Mouse (Mus musculus) WW6 (cell line): ENCODE data around the gene Pknox1.
A peak's percentile ranks its signal among the peaks of the same experiment; 100 is the strongest.
"Not testable (repeated sequence)": the region's sequence is repeated elsewhere in the genome, so short reads cannot be mapped to it uniquely, and the experiment has no call there.

Source experiments
- DNase-seq: peaks from one replicate; pipeline ENCODE4 v3.0.0-alpha.2; 2013; ENCODE audit warnings: low read depth, low spot score

Pknox1 gene

GRCm38 (mm10) chr17:31597957-31598356, 33.4 kb downstream of the Pknox1 start:
- no peak for DNase-seq

GRCm38 (mm10) chr17:31598593-31598992, 34.1 kb downstream of the Pknox1 start:
- DNase-seq, result no peak

DNA sequence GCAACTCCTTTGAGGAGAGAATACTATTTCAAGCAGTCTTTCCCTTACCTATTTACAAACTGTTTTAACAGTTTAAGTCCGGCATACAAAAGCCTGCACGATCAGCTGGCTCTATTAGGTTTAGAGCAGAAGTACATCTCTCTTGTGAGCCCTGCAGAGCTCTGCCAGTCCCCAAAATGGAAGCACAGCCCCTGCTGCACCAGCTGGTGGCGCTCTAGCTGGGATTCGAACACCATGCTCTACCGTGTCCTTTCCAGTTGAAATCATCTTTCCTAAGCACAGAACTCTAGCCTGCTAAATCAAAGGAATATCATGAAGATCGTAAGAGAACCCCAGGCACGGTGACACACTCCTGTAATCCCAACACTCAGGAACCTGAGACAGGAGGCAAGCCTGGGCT, 41.9 kb downstream of the Pknox1 start:
- DNase-seq, result no peak

DNA sequence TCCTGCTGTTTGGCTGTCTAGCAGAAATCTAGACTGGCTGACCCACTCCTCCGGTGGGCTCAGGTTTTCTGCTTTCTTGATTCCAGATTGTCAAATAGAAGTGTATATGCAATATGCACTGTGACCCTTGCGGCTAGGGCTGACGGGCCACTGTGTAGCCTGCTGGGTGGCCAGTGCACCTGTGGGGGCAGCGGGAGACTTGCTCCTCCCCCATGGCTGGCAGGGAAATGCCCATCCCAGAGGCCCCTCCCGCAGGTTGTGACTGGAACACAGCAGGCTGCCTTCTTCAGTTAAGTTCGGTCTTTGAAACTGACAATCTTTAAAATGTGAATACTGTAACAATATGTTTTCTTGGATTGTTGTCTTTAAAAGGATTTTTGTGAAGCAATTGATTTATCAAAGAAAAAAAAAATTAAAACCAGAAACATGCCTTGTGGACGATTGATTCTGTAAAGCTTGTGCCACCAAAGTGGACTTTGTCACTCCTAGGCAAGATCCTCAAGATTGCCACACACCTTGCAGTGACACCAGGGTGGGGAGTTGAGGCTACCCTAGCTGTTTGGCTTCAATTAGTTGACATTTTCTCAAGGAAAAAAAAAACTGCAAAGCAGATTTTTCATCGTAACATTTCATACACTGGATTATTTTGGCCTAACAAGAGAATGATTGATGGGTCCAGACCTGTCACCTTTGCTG, 42.9 kb downstream of the Pknox1 start:
- no peak for DNase-seq

DNA sequence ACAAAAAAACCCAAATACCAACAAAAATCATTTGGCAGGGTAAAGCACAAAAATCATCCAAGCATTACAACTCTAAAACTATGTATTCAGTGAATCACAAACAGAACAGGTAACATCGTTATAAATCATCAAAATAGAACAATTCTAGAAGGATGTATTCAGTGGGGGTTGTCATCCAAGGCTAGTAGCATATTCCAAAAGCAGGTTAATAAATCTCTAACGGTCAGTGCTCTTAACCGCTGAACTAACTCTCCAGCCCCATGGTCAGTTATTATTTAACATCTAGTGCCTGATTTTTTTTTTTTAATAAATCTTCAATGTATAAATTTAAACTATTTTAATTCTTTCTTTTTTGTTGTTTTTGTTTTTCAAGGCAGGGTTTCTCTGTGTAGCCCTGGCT, 44.6 kb downstream of the Pknox1 start:
- not testable (repeated sequence) for DNase-seq

- no peak for DNase-seq
Observed at GRCm38 (mm10) chr17:31609895-31610294, 45.4 kb downstream of the Pknox1 start.

DNA sequence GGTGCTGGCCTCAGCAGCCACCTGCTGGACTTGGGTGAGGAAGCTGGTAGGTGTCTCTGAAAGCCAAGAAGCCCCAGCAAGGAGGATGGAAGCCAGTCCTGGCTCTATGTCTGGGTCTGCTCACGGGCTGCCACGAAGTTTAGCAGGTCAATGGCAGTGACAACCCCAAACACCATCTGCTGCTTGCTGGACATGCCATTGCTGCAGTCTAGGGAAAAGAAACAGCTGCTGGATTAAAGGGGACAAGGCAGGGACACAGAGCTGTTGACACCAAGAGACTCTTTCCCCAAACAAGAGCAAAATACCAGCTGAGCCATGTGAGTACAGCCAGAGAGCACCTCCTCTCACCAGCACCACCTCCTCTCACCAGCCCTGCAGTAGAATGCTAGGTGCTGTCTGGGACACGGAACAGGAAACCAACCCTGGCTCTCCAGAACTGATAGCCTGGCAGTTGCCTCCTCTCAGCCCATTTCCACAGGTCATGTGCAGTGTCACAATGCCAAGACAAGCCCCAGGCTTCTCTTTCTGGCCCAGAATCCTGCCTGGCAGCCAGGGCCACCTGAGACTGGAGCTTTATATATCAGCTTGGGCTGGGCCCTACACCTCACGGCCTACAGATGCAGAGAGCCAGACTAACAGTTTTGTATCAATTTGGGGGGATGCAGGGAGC, 48.7 kb downstream of the Pknox1 start:
- no peak for DNase-seq

- no peak for DNase-seq
Observed at GRCm38 (mm10) chr17:31623101-31623500, 58.6 kb downstream of the Pknox1 start.

DNA sequence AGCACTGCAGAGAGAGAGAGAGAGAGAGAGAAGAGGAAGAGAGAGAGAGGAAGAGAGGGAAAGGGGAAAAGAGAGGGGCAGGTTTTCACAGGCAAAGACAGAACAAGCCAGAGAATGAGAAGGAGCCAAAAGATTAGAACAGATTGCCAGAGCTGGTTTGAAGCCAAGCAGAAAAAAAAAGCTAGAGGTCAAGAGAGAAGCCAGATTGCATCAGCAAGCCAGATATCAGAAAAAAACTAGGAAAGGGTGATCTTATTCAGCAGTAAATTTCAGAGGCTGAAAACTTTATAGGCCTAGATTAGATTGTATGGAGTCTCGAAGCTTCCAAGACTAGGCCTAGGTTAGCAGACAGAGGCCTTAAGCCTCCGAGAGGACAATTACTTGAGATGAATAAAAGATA, 63.4 kb downstream of the Pknox1 start:
- DNase-seq, result no peak

GRCm38 (mm10) chr17:31631081-31631800, 66.7 kb downstream of the Pknox1 start:
- DNase-seq, result no peak

GRCm38 (mm10) chr17:31633007-31633406, 68.5 kb downstream of the Pknox1 start:
- no peak for DNase-seq

- no peak for DNase-seq
Observed at GRCm38 (mm10) chr17:31634896-31635295, 70.4 kb downstream of the Pknox1 start.

DNA sequence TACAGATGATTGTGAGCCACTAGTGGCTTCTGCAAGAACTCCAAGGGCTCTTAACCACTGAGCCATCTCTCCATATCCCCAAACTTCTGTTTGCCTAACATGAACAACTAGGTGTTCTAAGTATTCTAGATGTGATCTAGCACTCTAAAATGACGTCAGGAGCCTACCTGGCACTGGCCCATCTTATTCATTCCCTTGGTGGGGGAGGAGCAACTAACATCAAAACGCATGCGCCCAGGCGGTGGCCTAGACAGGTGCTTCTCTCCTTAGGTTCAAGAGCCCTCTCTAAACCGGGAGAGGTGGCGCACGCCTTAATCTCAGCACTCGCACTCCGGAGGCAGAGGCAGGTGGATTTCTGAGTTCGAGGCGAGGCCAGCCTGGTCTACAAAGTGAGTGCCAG, 71.2 kb downstream of the Pknox1 start:
- DNase-seq, result no peak

DNA sequence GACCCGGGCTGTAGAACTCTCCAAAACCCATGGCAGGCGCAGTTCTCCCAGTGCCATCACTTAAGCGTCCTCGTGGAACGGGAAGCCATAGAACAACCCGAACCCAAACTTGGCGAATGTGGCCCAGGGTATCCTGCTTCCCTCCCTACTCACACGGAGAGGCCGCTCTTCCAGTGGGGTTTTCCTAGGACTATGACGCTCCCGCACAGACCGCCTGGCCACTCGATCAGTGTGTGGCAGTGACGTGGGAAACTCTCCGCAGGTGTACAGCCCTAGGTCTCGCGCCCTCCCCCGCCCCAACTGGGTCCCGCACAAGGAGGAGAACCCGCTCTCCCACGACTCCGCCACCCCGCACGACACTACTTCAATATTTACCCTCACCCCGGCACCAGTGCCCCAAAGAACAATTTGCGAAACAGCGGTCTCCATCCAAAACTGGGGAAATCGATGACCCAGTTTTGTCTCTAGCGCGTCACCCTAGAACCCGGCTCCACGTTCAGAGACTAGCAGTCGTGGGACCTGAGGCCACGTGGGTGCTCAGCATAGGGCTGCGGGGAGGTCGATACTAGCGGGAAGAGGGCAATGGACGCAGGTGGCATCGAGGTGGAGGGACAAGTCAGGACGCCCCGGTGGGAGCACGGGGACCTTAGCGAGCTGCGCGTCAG, 71.9 kb downstream of the Pknox1 start:
- no peak for DNase-seq

DNA sequence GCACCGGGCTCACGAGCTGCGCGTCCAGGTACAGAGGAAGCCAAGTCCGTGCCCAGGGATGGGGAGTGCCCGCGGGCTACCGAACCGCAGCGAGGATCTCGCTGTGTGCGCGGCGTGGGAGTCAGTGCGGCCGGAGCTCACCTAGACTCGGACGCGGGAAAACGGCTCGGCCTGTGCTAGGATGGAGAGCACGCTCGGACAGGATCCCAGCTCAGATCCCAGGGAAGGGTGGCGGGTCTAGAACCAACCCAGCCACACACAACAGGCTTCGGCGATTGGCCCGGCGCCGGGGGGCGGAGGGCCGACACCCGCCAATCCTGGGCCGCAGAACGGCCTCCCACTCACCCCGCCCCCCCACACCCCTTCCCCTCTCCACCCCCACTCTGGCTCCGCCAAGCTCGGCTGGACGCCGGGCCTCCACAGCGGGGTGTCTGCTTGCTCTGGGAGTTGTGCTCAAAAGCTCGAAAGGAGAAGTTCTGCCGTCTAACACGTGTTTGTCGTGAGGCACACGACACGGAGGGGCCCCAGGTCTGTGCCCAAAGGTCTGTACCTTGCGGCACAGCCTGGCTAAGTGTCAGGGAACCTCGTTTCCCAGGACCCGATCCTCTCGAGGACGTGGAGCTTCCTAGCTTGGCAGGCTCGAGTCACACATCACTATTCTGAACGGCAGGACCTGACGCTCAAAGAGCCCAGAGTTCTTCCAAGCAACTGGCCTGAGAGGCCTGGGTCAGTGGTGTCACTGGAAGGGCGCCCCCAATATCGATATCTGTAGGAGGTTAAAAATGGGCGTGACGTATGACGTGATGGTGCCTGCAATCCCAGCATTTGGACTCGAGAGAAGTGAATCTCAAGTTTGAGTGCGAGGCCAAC, 72.6 kb downstream of the Pknox1 start, which contains the start of gene Cbs:
Cbs (minus strand) TSS at position 297 of the 870 bp plus-strand sequence.
- DNase-seq, result peak; percentile 48

GRCm38 (mm10) chr17:31637866-31638570, 73.5 kb downstream of the Pknox1 start:
- DNase-seq, result no peak

DNA sequence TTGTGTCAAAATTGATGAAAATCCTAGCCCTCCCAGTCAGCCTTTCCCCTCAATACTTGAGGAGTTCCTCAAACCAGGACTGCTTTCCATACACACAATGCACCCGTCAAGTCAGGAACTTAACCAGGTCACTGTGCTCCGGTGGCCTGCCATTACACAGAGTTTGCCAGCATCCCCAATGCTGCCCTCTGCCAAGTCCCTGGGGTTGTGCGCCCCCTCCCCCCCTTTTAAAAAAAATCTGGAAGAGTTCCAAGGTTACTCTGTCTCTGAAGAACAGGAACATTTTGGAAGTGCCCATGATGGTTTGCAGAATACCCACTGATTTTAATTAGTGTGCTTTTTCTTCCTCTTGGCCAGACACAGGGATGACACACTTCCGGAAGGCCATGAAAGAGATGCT, 75.1 kb downstream of the Pknox1 start:
- no peak for DNase-seq

GRCm38 (mm10) chr17:31642331-31642730, 77.8 kb downstream of the Pknox1 start:
- DNase-seq, result no peak

GRCm38 (mm10) chr17:31642913-31643312, 78.4 kb downstream of the Pknox1 start:
- no peak for DNase-seq

DNA sequence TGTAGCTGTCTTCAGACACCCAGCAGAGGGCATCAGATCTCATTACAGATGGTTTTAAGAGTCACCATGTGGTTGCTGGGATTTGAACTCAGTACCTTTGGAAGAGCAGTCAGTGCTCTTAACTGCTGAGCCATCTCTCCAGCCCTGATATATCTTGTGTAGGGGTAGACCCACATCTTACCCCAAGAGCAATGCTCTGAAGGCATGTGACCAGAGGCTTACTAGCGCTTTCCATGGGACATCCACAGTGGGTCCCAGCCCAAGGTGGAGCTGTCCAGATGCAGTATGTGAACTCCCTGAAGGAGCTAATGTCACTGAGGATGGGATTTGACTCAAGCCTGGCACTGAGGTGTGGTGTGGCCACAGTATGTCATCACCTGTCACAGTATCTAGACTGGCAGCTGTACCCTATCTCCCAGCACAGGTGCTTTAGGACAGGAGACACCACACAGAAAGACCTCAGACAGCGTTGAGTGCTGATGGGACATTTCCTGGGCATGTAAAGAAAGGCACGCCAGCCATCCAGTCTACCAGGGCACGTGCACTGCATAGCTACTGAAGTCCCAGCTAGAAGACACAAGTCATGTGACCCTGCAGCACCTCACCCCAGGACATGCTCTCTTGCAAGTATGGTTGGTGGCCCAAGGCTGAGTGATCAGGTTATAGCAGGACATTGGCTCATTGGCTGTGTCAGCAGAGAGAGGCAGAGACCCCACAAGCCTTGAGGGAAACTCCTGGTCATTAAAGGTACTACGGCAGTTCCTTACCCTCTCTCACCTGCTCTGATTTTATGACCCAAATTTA, 81.9 kb downstream of the Pknox1 start:
- DNase-seq, result no peak
